Mouse (Mus musculus) spleen, embryonic (tissue): ENCODE data around the gene Foxs1.

Experiments used
- CTCF ChIA-PET: fragments of 350-600 bp; sonication (Branson Sonifier 250); formaldehyde crosslinking; loops from one replicate; lab custom pipeline; 2022; lab: Charles Lee

The Foxs1 gene

DNA sequence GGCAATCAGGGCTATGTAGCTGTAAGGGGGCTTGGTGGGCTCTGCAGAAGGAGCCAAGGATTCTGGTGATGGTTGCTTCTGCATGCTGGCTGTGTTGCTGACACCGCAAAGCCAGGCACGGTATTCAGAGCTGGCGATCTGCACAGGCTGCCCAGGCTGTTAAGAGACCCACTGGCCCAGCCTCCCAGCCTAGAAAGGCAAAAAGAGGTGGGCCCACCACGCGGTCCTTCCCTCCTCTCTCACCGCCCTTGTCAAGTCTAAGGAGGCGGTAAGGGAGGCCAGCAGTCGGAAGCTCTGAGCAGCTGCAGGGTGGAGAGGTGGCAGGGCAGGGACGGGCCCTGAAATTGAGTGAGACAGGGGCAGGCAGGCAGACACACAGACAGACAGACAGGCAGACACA lies at the start of gene Foxs1:
Gene Foxs1, minus strand, starts transcription at position 161 of the 400 bp plus-strand sequence.
- CTCF ChIA-PET = interaction anchor here (0.7 kb wide), 1 partner anchor 43 kb away, joined by 3 read pairs; no protein-coding TSS in a partner anchor

DNA sequence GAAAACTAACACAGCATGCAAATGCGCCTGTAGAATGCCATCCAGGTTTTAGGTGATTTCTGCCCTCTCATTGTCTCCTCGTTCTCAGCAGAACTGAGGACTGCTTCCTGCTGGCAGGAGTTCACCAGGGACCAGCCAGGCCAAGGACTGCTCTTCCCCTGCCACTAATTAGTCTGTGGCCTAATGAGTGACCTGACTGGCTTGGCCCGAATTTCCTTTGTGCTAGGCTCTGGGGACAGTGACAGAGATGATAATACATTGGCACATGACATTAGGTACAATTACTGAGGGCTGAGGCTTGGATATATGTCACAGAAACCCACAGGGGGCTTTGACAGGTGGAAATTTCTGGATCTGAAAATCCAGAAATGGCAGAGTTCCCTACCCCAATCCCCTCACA lies 44.0 kb upstream of the Foxs1 start:
- CTCF ChIA-PET = no interaction called here

DNA sequence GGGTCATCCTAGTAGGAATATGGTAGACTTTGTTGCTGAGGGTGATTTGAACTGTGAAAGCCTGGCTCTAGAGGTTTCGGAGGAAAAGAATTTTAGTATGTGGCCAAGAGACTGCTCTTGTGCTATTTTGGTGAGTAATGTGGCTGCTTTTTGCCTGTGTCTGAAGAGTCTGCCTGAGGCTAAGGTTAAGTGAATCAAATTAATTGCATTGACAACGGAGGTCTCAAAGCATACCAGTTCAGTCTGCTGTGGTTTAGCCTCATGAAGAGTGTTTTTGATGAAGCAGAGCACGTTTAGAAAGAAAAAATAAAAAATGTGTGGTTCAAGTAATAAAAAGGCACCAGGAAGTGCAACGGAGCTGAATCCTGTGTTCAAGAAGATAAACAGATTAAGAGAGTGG lies 32.5 kb upstream of the Foxs1 start:
- CTCF ChIA-PET = no interaction called here

DNA sequence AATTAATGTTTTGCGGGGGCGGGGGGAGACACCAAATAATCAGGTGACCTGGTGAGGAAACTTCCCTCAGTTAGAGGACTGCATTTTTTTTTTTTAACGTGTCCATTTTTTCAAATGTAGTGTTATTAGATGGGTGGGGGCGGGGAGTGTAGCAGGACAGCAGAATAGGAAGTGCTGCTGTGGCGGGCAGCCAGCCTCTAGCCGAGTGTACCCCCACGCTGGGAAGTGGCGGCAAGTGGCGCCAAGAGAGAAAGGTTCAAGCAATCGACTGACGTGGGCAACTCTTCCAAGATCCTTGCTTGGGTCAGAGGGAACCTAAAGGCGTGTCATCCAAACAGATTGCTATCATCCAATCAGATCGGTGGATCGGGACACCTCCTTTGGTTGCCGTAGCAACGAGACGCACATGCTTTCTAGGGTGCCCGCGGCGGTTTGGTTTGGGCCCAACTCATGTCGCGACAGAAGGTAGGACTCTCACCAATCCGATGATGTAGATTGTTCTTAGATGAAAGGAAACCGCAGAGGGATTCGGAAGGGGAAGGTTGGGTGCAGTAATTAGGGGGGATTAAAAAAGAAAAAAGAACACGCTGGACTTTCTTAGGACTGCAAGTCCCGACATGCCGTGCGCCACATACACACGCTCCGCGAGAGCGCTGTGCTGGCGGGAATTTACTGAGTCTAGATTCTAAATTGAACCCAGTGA lies 29.2 kb upstream of the Foxs1 start, which contains the start of gene Ttll9:
Gene Ttll9, plus strand, starts transcription at position 395 of the 703 bp plus-strand sequence.
- CTCF ChIA-PET = no interaction called here

DNA sequence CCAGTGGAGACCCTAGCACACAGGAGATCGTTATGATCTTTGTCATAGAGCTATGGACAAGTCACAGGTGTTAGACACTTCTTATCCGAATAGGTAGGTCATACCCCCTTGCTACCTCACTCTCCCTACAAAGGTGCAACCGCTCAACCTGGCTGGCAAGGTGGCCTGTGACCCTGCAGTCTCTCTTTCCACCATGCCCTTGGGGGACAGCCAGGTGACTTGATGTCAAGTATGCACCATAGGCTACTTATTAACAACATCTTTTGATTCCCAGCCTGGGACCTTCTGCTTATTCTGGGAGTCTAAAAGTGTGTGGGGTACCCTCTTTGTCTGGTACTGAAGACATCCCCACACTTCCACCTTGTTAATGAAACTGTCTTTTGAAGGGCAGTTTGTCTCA lies 25.1 kb upstream of the Foxs1 start:
- CTCF ChIA-PET = no interaction called here

DNA sequence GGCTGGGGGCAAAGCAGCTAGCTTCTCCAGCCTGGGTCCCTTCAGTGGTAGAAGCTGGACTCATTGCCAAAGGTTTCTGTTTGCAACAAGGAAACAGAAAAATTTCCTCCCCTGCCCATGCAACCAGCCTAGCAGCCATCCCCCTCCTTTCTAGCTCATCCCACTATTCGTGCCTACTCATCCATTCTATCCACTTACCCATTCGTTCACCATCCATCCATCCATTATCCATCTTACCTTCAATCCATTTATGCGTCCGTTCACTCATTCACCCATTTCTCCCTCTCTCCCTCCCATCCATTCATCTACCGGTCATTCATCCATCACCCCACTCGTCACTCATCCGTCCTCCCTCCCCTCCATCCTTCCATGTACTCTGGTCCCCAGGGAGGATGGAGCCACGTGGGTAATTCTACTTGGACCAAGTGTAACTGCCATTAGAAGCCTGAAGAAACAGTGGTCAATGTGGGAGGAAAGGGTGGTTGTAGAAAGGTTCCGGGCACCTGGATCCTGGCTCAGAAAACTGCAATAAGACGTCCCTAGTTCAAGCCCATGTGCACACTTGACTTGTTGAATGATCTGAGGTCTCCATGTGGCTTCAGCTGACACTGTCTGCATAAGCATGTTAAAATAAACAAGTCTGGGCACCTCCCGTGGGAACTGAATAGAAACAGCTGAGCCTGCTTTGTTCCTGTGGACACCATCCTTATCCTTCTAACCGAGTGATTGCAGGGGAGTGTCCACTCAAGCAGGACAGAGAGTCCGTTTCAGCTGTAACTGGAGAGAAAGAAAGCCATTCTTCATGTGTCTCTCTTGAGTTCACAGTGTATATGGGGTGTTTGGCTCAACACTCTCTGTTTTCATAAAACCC lies 19.1 kb upstream of the Foxs1 start:
- CTCF ChIA-PET = no interaction called here

DNA sequence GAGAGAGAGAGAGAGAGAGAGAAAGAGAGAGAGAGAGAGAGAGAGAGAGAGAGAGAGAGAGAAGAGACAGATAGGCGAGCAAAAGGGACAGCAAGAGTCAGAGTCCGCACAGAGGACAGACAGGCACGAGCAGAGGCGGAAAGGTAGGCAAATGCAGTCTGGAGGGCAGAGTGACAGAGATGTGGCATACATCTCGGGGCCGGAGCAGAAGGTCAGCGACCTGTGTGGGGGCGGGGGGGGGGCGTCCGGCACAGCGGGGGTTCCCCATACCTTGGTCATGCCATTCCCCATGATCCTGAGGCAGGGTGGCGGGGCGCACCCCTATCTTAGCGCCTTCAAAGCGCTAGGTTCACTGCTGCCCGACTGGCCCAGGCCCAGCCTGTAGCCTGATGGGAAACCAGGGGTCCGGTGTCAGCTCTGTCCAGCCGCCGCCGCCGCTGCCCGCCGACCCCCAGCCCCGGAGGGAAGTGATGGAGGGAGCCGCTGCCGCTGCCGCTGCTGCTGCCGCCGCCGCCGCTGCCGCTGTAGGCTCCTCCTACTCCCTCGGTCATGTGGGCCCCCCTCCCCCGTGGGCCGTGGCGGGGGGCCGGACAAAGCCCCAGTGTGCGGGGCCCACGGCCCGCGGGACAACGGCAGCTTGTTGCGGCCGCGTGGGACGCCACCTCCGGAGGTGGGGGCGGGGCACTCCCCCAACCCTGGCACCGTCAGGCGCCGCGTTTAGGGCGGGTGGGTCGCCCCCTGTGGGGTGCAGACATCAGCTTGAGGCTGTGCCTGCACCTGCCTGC lies 18.2 kb upstream of the Foxs1 start, which contains the start of gene Dusp15:
Gene Dusp15, minus strand, starts transcription at position 634 of the 785 bp plus-strand sequence.
- CTCF ChIA-PET = interaction anchor here (0.6 kb wide), 1 partner anchor 294 kb away, joined by 4 read pairs; no protein-coding TSS in a partner anchor

DNA sequence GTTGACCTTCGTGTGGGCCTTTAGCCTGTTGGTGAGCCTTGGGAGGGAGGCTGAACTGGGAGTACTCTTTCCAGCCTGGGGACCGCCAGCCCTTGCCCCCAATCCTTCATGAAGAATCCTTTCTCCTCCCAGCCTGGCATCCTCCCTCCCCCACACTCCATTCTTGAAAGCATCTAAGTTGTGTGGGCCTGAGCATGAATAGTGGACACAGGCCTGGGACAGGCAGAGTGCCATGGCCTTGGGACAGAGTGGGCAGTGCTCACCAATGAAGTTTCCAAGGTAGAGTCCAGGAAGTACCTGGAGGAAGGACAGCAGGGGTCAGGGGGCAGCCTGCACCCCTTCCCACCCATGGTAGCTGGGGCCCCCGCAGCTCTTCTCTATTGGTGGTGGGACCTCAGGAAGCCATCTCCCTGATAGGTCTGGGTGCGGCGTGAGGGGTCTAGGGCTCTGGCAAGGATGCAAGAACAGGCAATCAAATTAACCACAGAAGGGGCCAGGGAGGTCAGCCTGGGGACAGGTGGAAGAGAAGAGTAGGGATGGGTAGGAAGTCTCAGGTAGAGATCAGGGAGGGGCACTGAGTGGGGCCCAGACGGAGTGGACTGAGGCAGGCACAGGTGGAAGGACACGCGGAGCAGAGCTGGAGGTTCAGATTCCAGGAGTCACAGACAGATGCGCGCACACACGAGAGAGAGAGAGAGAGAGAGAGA lies 17.5 kb upstream of the Foxs1 start:
- CTCF ChIA-PET = interaction anchor here (0.6 kb wide), 1 partner anchor 293 kb away, joined by 4 read pairs; no protein-coding TSS in a partner anchor

DNA sequence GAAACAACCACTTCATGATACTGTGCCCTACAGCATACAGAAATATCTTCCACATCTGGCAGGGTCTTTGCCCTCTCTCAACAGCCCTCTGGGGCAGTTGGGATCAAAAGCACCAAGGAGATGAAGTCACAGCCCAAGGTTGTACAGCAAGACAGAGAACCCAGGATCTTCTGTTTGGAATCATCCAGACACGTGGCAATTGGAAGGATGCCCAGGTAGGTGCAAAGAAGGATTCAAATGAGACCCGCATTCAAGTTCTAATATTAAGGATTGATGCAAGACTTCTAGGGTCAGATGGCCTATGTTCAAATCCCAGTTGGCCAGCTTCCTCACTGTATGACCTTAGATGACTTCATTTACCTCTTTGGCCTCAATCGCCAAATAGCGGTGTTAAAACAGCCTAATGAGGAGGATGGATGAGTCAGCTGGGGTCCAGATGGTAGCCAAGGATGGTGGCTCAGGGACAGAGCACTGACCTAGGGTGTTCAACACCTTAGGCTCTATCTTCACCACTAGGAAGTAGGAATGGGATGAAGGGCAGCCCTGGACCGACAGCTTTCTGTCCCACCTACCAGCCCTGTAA lies 15.5 kb upstream of the Foxs1 start:
- CTCF ChIA-PET = no interaction called here

DNA sequence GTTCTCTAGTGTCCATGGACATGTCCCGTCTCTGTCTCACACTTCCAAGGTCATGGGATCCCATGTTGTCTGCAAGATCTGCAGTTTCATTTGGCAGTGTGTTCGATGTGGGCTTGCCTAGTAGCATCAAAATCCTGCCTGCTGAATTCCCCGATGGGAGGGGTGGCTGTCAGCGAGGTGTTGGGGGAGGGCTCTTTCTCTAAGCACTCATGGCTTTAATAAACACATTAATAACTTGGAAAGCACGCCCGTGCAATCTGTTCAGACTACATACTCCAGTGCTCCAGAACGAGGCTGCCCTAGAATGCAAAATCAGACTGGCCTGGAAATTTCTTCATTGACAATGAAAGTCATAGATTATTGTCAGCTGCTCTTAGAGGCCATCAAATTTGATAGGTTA lies 14.1 kb upstream of the Foxs1 start:
- CTCF ChIA-PET = no interaction called here

DNA sequence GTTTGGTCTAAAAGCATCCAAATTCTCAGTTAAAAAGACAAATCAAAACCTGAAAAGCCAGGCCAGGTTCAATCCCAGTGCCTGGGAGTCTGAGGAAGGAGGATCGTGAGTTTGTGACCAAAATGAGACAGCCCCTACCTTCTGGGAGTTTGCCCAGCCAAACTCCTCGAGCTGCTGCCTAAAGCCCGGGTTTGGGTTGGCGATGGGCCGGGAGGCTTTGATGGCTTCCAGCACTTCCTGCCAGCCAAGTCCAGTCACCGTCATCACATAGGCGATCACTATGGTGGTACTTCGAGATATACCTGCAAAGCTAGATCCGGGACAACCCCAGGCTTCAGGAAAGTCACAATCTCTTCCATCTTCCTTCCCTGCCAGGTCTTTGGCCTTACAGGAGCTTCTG lies 11.0 kb upstream of the Foxs1 start:
- CTCF ChIA-PET = no interaction called here

DNA sequence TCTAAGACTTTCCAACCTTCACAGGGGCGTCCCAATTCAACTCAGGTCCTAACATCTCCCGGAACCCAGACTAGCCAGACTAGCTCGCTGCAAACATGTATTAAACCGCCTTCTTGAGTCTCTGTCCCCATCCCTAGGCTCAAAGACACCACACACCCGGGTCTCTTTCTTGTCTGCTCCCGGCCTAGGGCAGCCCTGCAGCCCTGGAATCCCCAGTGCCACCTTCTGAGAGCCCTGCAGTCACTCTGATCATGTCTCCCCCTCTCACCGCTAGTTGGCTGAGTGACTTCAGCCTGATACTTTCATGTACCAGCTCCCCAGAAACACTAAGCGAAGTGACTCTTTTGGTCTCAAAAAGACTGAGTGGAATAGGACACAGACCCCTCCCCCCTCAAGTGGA lies 10.6 kb upstream of the Foxs1 start:
- CTCF ChIA-PET = no interaction called here

DNA sequence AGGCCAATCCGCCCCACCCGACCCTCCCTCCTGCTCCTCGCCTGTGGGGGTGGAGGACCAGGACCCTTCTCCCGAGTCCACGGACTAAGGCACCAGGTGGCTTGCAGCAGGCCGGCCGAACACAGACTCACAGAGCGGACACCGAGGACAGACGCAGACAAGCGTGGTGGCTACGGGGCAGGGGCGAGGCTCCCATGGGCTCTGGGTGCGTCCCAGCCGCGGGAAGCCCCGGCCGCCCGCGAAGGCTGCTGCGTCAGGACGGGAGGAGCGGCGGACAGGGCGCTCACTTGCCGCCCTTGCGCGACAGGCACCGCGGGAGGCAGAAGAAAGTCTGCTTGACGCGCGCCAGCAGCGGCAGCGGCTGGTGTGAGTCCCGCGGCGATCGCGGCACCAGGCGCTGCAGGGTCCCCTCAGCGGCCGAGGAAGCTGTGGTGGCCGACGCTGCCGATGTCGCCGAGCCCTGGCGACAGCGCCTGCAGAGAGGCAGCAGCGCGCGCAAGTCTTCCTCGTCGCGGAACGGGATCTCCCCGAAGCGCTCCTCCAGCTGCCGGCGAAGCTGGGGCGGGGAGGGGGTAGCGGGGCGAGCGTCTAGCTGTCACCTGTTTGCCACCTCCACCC lies 10.0 kb upstream of the Foxs1 start:
- CTCF ChIA-PET = no interaction called here

DNA sequence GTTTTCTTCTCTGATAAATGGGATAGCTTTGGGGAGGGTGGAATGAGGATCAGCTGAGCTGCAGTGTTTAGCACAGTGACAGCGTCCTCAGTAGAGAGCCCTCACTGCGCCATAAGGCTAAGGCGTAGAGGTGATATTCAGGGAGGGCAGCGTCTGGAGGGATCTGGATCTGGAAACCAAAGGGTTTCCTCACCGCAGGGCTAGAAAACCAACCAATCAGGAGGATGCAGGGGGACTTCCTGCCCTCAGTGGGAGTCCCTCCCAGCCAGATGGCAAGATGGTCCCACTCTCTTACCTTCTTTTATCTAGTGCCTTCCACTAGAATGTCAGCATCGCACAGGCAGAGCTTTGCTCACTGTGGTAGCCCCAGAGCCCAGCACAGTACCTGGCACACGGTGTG lies 8.8 kb upstream of the Foxs1 start:
- CTCF ChIA-PET = interaction anchor here (0.7 kb wide), 1 partner anchor 822 kb away, joined by 3 read pairs; no protein-coding TSS in a partner anchor

DNA sequence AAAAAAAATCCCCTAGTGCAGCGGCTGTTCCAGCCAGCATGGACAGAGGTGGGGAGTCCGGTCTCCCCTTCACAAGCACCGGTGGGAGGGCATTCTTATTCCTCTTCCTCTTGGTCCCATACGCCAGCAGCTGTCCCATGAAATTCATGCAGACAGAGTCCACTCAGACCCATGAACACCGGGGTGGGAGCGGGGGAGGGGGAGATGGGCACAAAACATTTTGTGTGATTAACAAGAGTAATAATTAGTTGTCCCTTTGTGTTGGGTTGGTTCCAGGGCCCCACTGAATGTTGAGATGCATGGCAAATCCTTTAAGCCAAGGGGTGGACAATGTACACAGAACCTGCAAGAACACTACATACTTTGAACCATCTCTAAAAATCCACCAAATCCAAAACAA lies 8.1 kb upstream of the Foxs1 start:
- CTCF ChIA-PET = no interaction called here

DNA sequence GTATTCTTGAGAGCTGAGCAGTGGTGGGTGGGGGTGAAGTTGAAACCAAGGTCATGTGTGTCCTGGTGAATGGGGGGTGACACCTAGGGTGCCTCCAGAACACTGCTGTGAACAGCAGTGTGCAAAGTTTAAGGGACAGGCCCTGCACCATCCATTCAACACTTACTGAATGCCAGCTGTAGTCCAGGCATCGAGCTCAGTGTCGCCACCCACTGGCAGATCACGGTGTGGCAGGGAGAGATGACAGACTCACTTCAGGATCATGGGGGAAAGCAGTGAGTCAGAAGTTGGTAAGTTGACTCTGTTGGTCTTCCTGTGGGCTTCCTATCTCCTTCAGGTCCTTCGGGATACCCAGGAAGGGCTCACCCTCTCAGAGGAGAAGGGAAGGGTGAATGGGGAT lies 6.8 kb upstream of the Foxs1 start:
- CTCF ChIA-PET = interaction anchor here (0.6 kb wide), 1 partner anchor 176 kb away, joined by 4 read pairs; no protein-coding TSS in a partner anchor

DNA sequence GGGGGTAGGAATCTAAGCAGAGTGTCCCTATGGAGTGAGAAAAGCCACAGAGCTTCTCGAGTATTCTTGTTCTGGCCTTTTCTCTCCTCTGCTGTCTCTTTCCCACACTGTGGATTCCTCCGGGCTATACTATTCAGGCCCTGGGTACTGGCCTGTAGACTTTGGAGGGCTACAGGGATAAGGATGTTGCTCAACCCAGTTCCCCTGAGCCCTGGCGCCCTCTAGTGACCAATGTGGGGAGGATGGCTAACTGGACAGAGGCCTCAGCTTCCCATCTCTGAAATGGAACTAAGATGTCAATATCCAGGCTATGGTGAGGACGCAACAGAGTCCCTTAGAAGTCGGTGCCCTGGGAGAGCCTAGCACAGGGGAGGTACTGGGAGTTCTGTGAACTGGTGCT lies 606 bp upstream of the Foxs1 start:
- CTCF ChIA-PET = no interaction called here

DNA sequence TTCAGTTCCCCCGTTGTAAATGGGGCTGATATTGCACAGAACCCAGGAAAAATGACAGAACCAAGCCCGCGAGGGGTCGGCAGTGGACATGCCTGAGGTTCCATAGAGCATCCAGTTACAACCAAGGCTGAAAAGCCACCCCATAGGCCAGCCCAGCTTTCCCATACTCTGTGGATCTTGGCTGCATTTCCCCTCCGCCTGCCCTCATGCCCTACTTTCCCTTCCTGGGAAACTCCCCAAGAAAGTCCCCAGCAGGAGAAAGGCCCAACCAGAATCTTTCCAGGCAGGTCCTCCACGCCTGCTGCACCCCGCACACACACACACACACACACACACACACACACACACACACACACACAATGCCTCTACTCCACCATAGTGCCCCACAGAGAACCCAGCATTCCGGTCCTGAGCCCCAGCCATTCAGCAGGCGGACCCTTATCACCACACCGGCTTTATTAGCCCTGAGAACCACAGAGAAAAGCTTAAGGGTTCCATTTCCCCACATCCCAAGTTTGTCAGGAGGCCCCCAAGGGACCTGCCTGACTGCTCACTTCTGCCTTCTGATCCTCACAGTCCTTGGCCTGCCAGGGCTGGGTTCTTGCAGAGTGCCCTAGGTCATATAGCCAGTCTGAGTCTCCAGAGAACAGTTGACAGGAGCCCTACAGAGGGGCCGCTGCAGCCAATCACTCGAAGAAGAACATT lies 1.4 kb downstream of the Foxs1 start:
- CTCF ChIA-PET = no interaction called here

DNA sequence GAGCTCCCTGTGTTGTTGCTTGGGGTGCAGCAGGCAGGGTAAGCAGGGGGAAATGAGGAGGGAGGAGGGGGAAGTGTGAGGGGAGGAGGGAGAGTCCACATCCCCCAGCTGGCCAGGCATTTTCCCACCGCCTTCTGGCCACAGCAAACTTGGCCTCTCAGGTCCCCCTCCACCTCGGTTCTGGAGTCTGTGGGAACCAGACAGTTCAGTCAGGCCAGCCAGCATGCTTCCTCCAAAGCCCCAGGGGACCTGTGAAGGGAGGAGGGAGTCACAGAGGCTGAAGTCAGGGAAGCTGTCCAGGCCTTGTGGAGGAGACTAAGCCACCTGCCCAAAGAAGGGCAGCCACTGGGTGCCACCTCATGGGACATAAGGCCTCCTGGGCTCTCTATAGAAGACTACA lies 2.7 kb downstream of the Foxs1 start:
- CTCF ChIA-PET = no interaction called here

DNA sequence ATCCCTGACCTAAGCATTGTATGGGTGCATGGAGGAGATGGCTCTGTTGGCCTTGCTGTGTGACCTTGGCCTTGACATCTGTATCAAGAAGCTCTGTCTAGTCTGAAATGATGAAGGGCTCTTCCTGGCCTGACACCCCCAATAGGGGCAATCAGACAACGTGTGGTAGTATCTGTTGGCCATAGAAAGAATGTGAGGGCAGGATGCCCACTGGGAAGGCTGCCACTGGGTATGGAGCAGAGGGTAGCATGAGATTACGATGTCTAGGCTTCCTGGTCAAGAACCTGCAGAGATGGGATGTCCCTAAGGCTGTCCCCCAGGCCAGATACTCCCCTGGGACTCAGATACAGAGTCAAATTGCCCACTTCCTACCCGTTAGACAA lies 4.0 kb downstream of the Foxs1 start:
- CTCF ChIA-PET = no interaction called here
